Mouse (Mus musculus): ENCODE measurements around the gene Cmbl.
A peak's percentile ranks its signal among the peaks of the same experiment; 100 is the strongest.

Cmbl gene

DNA sequence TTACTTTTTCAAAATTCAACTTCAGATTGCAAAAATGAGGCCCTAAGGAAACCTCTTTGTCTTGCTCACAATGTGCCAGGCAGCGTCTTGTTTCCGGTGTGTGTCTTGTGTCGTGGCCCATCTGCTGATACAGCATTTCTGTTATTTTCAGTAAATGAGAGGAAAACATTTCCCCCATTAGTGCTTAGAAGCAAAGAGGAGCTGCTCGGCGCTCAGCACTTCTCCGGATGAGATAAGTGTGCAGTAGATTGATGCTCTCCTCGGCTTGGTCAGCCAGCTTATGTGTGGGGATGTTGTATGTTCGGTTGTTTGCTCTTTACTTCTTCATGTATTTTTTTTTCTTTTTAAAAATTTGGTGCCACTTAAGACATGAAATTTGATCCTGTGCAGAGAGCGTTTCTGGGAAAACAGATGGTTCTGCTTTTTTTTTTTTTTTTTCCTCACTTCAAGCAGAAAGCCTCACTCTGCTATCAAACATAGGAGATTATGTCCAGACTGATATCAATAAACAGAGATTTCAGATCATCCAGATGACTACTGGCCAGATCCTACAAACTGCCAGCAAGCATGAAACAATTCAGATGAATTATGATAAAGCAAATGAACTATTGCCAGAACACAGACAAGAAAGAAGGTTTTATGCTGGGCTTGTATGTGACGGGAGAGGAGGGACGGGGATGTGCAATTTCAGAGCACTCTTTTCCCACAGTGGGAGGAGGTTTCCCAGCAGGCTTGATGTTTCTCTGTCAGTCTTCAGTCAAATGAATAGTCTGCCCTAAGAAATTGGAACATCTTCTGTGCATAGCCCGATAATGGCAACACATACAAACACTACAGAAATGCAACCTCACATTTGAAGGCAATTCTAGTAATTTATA is 62.3 kb downstream of the Cmbl start:
- peak; percentile 23 for DNase-seq (ENCODE audit: low spot score)

GRCm38 (mm10) chr15:31628180-31628579 is 63.0 kb downstream of the Cmbl start:
- DNase-seq (ENCODE audit: low spot score), result no peak

DNA sequence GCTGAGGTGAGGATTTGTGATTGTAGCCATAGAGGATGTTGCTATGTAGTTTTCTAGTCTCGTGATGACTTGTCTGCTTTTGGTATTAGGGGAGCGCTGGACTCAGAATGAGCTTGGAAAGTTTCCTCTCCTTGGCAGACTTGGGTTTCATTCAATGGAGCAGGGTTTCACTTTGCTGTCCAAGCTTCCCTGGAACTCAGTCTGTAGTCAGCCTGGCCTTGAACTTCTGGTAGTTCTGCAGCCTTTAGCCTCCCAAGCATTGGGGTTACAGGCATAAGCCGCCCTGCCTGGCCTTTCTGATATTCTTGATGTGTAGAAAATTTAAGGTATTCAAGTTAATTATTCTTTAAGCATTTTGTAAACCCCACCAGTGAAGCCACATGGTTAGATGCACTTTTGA is 64.4 kb downstream of the Cmbl start:
- DNase-seq (ENCODE audit: low spot score), result no peak

DNA sequence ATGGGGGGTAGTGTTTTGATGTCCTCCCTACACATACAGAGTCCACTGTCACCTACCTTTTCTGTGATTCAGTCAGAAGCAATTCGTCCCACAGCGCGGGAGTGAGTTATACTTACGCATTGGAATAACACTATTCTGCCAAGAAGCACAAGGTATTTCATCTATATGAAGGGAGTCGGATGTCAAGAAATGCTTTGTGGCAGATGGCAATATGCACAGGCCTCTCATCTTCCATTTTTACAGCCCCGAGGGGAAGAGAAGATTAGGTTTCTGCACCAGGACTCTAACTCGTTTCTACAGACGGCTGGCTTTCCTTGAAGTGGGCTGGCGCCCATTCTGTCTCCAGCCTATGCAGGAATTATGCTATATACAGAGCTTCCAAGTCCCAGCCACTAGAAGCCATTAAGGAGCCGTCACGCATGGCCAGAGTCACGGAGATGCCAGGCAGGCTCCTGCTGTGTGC is 66.2 kb downstream of the Cmbl start:
- no peak for DNase-seq (ENCODE audit: low spot score)

DNA sequence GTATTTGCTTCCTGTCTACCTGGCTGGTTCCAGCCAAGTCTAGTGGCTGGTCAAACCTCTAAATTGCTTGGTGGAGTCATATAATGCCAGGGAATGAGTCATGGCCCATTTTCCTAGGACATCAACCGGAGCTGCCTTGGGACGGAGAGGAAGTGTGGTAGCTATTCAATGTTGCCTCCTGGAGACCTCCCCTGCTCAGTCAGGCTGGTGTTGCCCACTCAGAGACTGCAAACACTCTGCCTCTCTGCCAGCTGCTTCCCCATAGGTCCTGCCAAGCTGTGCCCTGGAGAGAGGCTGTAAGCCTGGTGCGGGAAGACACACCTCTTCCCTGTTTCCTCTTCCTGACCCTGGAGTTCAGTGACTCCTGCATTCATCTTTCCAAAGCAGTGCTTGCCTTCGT is 67.3 kb downstream of the Cmbl start:
- DNase-seq (ENCODE audit: low spot score), result no peak

- no peak for DNase-seq (ENCODE audit: low spot score)
Measured at GRCm38 (mm10) chr15:31634582-31634981, 69.4 kb downstream of the Cmbl start.

DNA sequence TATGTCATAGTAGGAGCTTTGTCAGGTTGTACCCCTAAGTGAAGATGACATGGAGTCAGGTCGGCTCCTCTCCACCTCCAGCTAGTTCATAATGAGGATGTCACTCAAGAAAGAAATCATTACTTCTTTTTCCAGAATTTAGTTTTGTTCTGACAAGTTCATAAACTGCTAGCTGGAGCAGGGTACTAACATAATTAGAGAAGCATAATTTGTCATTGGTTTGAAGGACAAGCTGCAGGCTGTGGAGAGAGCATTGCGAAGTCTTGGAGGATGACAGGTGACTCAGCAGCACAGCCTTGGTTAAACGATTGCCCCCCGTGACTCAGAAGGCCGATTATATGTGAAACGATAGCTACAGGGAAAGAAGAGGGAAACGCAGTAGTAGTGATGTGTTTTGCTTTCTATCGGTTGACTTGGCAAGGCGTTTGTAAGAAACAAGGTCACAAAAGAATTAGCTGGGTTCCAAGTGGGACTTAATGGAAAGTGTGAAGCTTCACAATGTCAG is 71.0 kb downstream of the Cmbl start:
- DNase-seq (ENCODE audit: low spot score), result no peak
